Comparison of ENCODE assay signal across 8 mouse cellular contexts in genomic region chr17:24414230-24414976, GRCm38 (mm10). TPM values are rescaled to one million over a fixed set of nuclear protein-coding genes. Genes with fewer than 3 reads are reported as not detected.
DNase-seq lines count a peak whose midpoint lies in the region; ATAC-seq and TF ChIP-seq lines count a peak whose summit lies in the region.

Rnps1 (plus strand) TSS chr17:24414565.

- peak within 1 kb of the TSS; percentile 97 for H3K4me3 ChIP-seq in ES-Bruce4 (ENCODE audit: low read depth, low read length)
- peak within 1 kb of the TSS; percentile 94 for H3K4me3 ChIP-seq in forebrain, embryonic 13.5 days
- H3K4me3 ChIP-seq in liver, postnatal 0 days (ENCODE audit: low read depth, low read length) = peak within 1 kb of the TSS; percentile 89
- H3K4me3 ChIP-seq in neural tube, embryonic 14.5 days (ENCODE audit: low read depth, low read length) = peak within 1 kb of the TSS; percentile 91

- peak; percentile 84 for ATAC-seq in cerebellum, adult (ENCODE audit: insufficient number of reproducible peaks, low FRiP score, low TSS enrichment)
- peak; percentile 97 for ATAC-seq in forebrain, embryonic 13.5 days
- ATAC-seq in liver, postnatal 0 days = peak; percentile 91
- peak; percentile 97 for ATAC-seq in neural tube, embryonic 14.5 days (ENCODE audit: low read depth)

- peak within 1 kb of the TSS; percentile 96 for H3K4me2 ChIP-seq in forebrain, embryonic 13.5 days
- H3K4me2 ChIP-seq in liver, postnatal 0 days (ENCODE audit: low read depth, low read length) = peak within 1 kb of the TSS; percentile 91
- peak within 1 kb of the TSS; percentile 93 for H3K4me2 ChIP-seq in neural tube, embryonic 14.5 days (ENCODE audit: low read depth, low read length)

- TF ChIP-seq POLR2A in ES-Bruce4 (IDR thresholded peaks at IDR 0.05; ENCODE audit: insufficient read depth, low read length) = peak; percentile 87

- WGBS in forebrain, embryonic 13.5 days = under 1% methylated on average over 64 of the region's 64 CpGs
- under 1% methylated on average over 64 of the region's 64 CpGs for WGBS in large intestine, adult 2 months
- under 1% methylated on average over 60 of the region's 64 CpGs for WGBS in liver, postnatal 0 days (ENCODE audit: insufficient replicate concordance)
- WGBS in neural tube, embryonic 14.5 days = under 1% methylated on average over 64 of the region's 64 CpGs

- intact Hi-C loops in heart, postnatal 10 days (cut with DNase I) = no loop called here

- no peaks in the 10 kb centered on the region for H3K4me1 ChIP-seq in ES-Bruce4 (ENCODE audit: control insufficient read depth, insufficient read depth, low read length)
- H3K4me1 ChIP-seq in forebrain, embryonic 13.5 days = peaks cover 41% of the 10 kb centered on the region
- H3K4me1 ChIP-seq in liver, postnatal 0 days (ENCODE audit: insufficient read depth) = peaks cover 16% of the 10 kb centered on the region
- peaks cover 20% of the 10 kb centered on the region; the same call in 1 of the 2 replicates for H3K4me1 ChIP-seq in neural tube, embryonic 14.5 days (ENCODE audit: control insufficient read depth, insufficient read depth, low read length)

- peak; percentile 31; the same call in 1 of the 2 replicates for TF ChIP-seq EP300 in ES-Bruce4 (IDR thresholded peaks at IDR 0.05; ENCODE audit: insufficient read depth, low read depth, low read length)
- 0 out of 2 replicates have a peak, but pooled peaks have one; percentile 52 for TF ChIP-seq EP300 in liver, postnatal 0 days (IDR thresholded peaks at IDR 0.05; ENCODE audit: low read depth)

- peak within 1 kb of the TSS; percentile 54 for H3K27ac ChIP-seq in ES-Bruce4 (ENCODE audit: insufficient read depth, low read length)
- H3K27ac ChIP-seq in forebrain, embryonic 13.5 days = peak within 1 kb of the TSS; percentile 92
- H3K27ac ChIP-seq in liver, postnatal 0 days (ENCODE audit: low read depth) = peak within 1 kb of the TSS; percentile 89
- peak within 1 kb of the TSS; percentile 92 for H3K27ac ChIP-seq in neural tube, embryonic 14.5 days (ENCODE audit: low read depth, low read length)

- H3K9ac ChIP-seq in ES-Bruce4 (ENCODE audit: low read depth, poor library complexity, severe bottlenecking) = peak within 1 kb of the TSS; percentile 80
- H3K9ac ChIP-seq in forebrain, embryonic 13.5 days = peak within 1 kb of the TSS; percentile 95
- H3K9ac ChIP-seq in liver, postnatal 0 days (replicated peaks) = peak within 1 kb of the TSS; percentile 94
- H3K9ac ChIP-seq in neural tube, embryonic 14.5 days (replicated peaks; ENCODE audit: low read depth, low read length) = peak within 1 kb of the TSS; percentile 94

- peaks cover 38% of the 10 kb centered on the region for H3K36me3 ChIP-seq in ES-Bruce4 (ENCODE audit: control insufficient read depth, insufficient read depth, low read length, poor library complexity, severe bottlenecking)
- peaks cover 45% of the 10 kb centered on the region for H3K36me3 ChIP-seq in forebrain, embryonic 13.5 days (ENCODE audit: poor library complexity, severe bottlenecking)
- peaks cover 47% of the 10 kb centered on the region for H3K36me3 ChIP-seq in liver, postnatal 0 days (replicated peaks; ENCODE audit: insufficient read depth, low read length)
- peaks cover 19% of the 10 kb centered on the region for H3K36me3 ChIP-seq in neural tube, embryonic 14.5 days (ENCODE audit: control insufficient read depth, insufficient read depth, low read length)

- no peaks in the 10 kb centered on the region for H3K27me3 ChIP-seq in ES-Bruce4 (ENCODE audit: control insufficient read depth, insufficient read depth, low read length, poor library complexity, severe bottlenecking)
- H3K27me3 ChIP-seq in forebrain, embryonic 13.5 days = no peaks in the 10 kb centered on the region
- no peaks in the 10 kb centered on the region for H3K27me3 ChIP-seq in liver, postnatal 0 days (ENCODE audit: insufficient read depth, low read length)
- H3K27me3 ChIP-seq in neural tube, embryonic 14.5 days (ENCODE audit: control insufficient read depth, insufficient read depth, low read length) = no peaks in the 10 kb centered on the region

- no peaks in the 10 kb centered on the region for H3K9me3 ChIP-seq in ES-Bruce4 (replicated peaks; ENCODE audit: control insufficient read depth, insufficient read depth, low read length, poor library complexity, severe bottlenecking)
- H3K9me3 ChIP-seq in forebrain, embryonic 13.5 days (replicated peaks) = no peaks in the 10 kb centered on the region
- H3K9me3 ChIP-seq in liver, postnatal 0 days (ENCODE audit: low read length) = no peaks in the 10 kb centered on the region
- H3K9me3 ChIP-seq in neural tube, embryonic 14.5 days (ENCODE audit: control insufficient read depth, low read length) = no peaks in the 10 kb centered on the region

- no peak for TF ChIP-seq CTCF in ES-Bruce4 (IDR thresholded peaks at IDR 0.05; ENCODE audit: low read depth, low read length)
- TF ChIP-seq CTCF in liver, postnatal 0 days (IDR thresholded peaks at IDR 0.05; ENCODE audit: low read depth) = no peak; the same call in 1 of the 2 replicates

- peak; percentile 95 to 97 for DNase-seq in heart, postnatal 10 days
- peak; percentile 97 for DNase-seq in large intestine, adult 2 months (ENCODE audit: low read depth, low spot score)
- peak; percentile 100 for DNase-seq in liver, postnatal 0 days
- peak; percentile 96 for DNase-seq in testis, postnatal 10 days (ENCODE audit: low spot score)

RNA-seq across cellular contexts. Expression of gene Rnps1, which starts in this region (rescaled TPM):
- polyA plus RNA-seq in ES-Bruce4 (2011; ENCODE audit: insufficient read depth, insufficient read length, low read depth, missing spikeins) = 323 and 334 TPM in 2 replicates
- 367 and 402 TPM in 2 replicates for polyA plus RNA-seq in forebrain, embryonic 13.5 days (2015; fragmentation: Nextera tagmentation; extraction: Ambion mirVana)
- total RNA-seq in heart, postnatal 10 days (2021) = 10 to 100 TPM; 94.7 to 97.3 TPM
- polyA plus RNA-seq in large intestine, adult 2 months (2012; rRNA removed) = 139 and 141 TPM in 2 replicates
- 67.4 and 69.9 TPM in 2 replicates for polyA plus RNA-seq in liver, postnatal 0 days (2015; fragmentation: Nextera tagmentation; extraction: Ambion mirVana)
- 285 and 287 TPM in 2 replicates for polyA plus RNA-seq in neural tube, embryonic 14.5 days (2014; fragmentation: Nextera tagmentation; extraction: Ambion mirVana)

Comparison
In these comparisons a context has a peak if more than half of its experiments do, and no peak if none do; other contexts are left out.
1. Peak in every context shown above with its lines: DNase-seq, ATAC-seq, H3K4me3 ChIP-seq and H3K27ac ChIP-seq.